Mouse (Mus musculus) MEL (cell line): Measurements from ENCODE around the gene Tmem178b. TPM values are rescaled to one million over a fixed set of nuclear protein-coding genes. Genes with fewer than 3 reads are reported as not detected.

Experiments used
- DNase-seq: peaks from one replicate; pipeline ENCODE4 v3.0.0; 2011; ENCODE audit warnings: low read depth, low spot score
- H3K27ac ChIP-seq: 2 replicates; pipeline ENCODE4 v1.5.1; 2012; ENCODE audit warnings: low read depth, mild to moderate bottlenecking, control low read depth, low read length, moderate library complexity; ENCODE audit not compliant: control insufficient read depth
- H3K27me3 ChIP-seq, 2 experiments: fragments of 150-350 bp in 1 of 2; sonication (generic) in 1 of 2; 2 replicates each; pipeline ENCODE4 v1.6.1; 2012; ENCODE audit warnings: low read length in 2 of 2, mild to moderate bottlenecking in 2 of 2, improper control_type of control experiment in 1 of 2, moderate library complexity in 1 of 2; ENCODE audit not compliant: insufficient read depth in 2 of 2, control insufficient read depth in 1 of 2
- H3K36me3 ChIP-seq, 2 experiments: 2 replicates each; pipeline ENCODE4 v1.6.1; 2012 to 2014; ENCODE audit warnings: low read length in 2 of 2, improper control_type of control experiment in 1 of 2, inconsistent platforms in 1 of 2, mild to moderate bottlenecking in 1 of 2; ENCODE audit not compliant: insufficient read depth in 2 of 2, control insufficient read depth in 1 of 2
- H3K4me1 ChIP-seq, 2 experiments: fragments of 150-350 bp in 1 of 2; sonication (generic) in 1 of 2; 2 replicates each; pipeline ENCODE4 v1.6.1; 2012; ENCODE audit warnings: low read length in 2 of 2, improper control_type of control experiment in 1 of 2, mild to moderate bottlenecking in 1 of 2; ENCODE audit not compliant: insufficient read depth in 2 of 2, control insufficient read depth in 1 of 2
- H3K4me3 ChIP-seq, 2 experiments: fragments of 150-350 bp in 1 of 2; sonication (generic) in 1 of 2; 2 replicates each; pipeline ENCODE4 v1.5.1; 2012; ENCODE audit warnings: low read depth in 2 of 2, low read length in 2 of 2, mild to moderate bottlenecking in 2 of 2, moderate library complexity in 2 of 2, control low read depth in 1 of 2, improper control_type of control experiment in 1 of 2; ENCODE audit not compliant: control insufficient read depth in 1 of 2, insufficient read depth in 1 of 2
- H3K79me2 ChIP-seq: 2 replicates; pipeline ENCODE4 v1.6.1; 2012; ENCODE audit warnings: mild to moderate bottlenecking, low read length, moderate library complexity; ENCODE audit not compliant: control insufficient read depth, poor library complexity, insufficient read depth
- H3K9ac ChIP-seq: 2 replicates; pipeline ENCODE4 v1.6.1; 2012; ENCODE audit warnings: low read depth, mild to moderate bottlenecking, control low read depth, low read length, moderate library complexity; ENCODE audit not compliant: control insufficient read depth, poor library complexity, severe bottlenecking
- H3K9me3 ChIP-seq: fragments of 150-350 bp; sonication (generic); replicated peaks from 2 replicates; pipeline ENCODE4 v1.6.1; 2012; ENCODE audit warnings: mild to moderate bottlenecking, low read length, improper control_type of control experiment, moderate library complexity; ENCODE audit not compliant: insufficient read depth
- BHLHE40 ChIP-seq: IDR thresholded peaks from 2 replicates; pipeline ENCODE4 v1.6.1; 2012; ENCODE audit warnings: low read depth, mild to moderate bottlenecking, inconsistent platforms, low read length, improper control_type of control experiment, borderline replicate concordance
- CHD1 ChIP-seq: IDR thresholded peaks from 2 replicates; pipeline ENCODE4 v1.6.1; 2012; ENCODE audit warnings: low read depth, mild to moderate bottlenecking, inconsistent platforms, low read length, improper control_type of control experiment
- CHD2 ChIP-seq: IDR thresholded peaks from 2 replicates; pipeline ENCODE4 v1.6.1; 2011; ENCODE audit warnings: low read length, improper control_type of control experiment
- CTCF ChIP-seq, 3 experiments: IDR thresholded peaks in 2 of 3; conservative IDR thresholded peaks in 1 of 3; 2 replicates each; pipeline ENCODE4 v1.5.1; 2011 to 2012; ENCODE audit warnings: low read length in 3 of 3, low read depth in 2 of 3, mild to moderate bottlenecking in 2 of 3, improper control_type of control experiment in 1 of 3, inconsistent platforms in 1 of 3, mixed read lengths in 1 of 3, moderate library complexity in 1 of 3; ENCODE audit not compliant: control insufficient read depth in 1 of 3, insufficient read depth in 1 of 3, poor library complexity in 1 of 3, severe bottlenecking in 1 of 3
- E2F4 ChIP-seq: IDR thresholded peaks from 2 replicates; pipeline ENCODE4 v1.6.1; 2011; ENCODE audit warnings: low read depth, low read length, improper control_type of control experiment, borderline replicate concordance
- EP300 ChIP-seq, 2 experiments: IDR thresholded peaks; 2 replicates each; pipeline ENCODE4 v1.6.1; 2011; ENCODE audit warnings: improper control_type of control experiment in 2 of 2, low read length in 2 of 2, low read depth in 1 of 2, mild to moderate bottlenecking in 1 of 2
- GABPA ChIP-seq: IDR thresholded peaks from 2 replicates; pipeline ENCODE4 v1.6.1; 2012; ENCODE audit warnings: low read depth, mild to moderate bottlenecking, inconsistent platforms, low read length, improper control_type of control experiment, moderate library complexity
- GATA1 ChIP-seq: IDR thresholded peaks from 2 replicates; pipeline ENCODE4 v1.6.1; 2011; ENCODE audit warnings: low read depth, low read length, improper control_type of control experiment
- JUND ChIP-seq: IDR thresholded peaks from 2 replicates; pipeline ENCODE4 v1.6.1; 2011; ENCODE audit warnings: low read depth, mild to moderate bottlenecking, improper control_type of control experiment, low read length
- MAX ChIP-seq: IDR thresholded peaks from 2 replicates; pipeline ENCODE4 v1.6.1; 2011; ENCODE audit warnings: low read length, improper control_type of control experiment
- MAZ ChIP-seq: IDR thresholded peaks from 2 replicates; pipeline ENCODE4 v1.6.1; 2012; ENCODE audit warnings: low read depth, mild to moderate bottlenecking, inconsistent platforms, low read length, improper control_type of control experiment
- MYB ChIP-seq: IDR thresholded peaks from 2 replicates; pipeline ENCODE4 v1.6.1; 2011; ENCODE audit warnings: mild to moderate bottlenecking, low read depth, low read length, improper control_type of control experiment
- MYC ChIP-seq: IDR thresholded peaks from 2 replicates; pipeline ENCODE4 v1.6.1; 2011; ENCODE audit warnings: low read depth, mild to moderate bottlenecking, low read length, improper control_type of control experiment, moderate library complexity
- NRF1 ChIP-seq: IDR thresholded peaks from 2 replicates; pipeline ENCODE4 v1.6.1; 2014; ENCODE audit warnings: low read depth, mild to moderate bottlenecking, inconsistent platforms, low read length, improper control_type of control experiment, moderate library complexity; ENCODE audit not compliant: poor library complexity, insufficient read depth, severe bottlenecking
- POLR2A ChIP-seq, 2 experiments: IDR thresholded peaks; 2 replicates each; pipeline ENCODE4 v1.6.1; 2011 to 2012; ENCODE audit warnings: low read length in 2 of 2, mild to moderate bottlenecking in 2 of 2, control low read depth in 1 of 2, improper control_type of control experiment in 1 of 2, low read depth in 1 of 2, moderate library complexity in 1 of 2; ENCODE audit not compliant: control insufficient read depth in 1 of 2, insufficient read depth in 1 of 2, poor library complexity in 1 of 2
- POLR2AphosphoS2 ChIP-seq: IDR thresholded peaks from 2 replicates; pipeline ENCODE4 v1.6.1; 2011; ENCODE audit warnings: low read length, improper control_type of control experiment
- SIN3A ChIP-seq: IDR thresholded peaks from 2 replicates; pipeline ENCODE4 v1.6.1; 2012; ENCODE audit warnings: low read length, improper control_type of control experiment, inconsistent platforms
- SMC3 ChIP-seq: IDR thresholded peaks from 2 replicates; pipeline ENCODE4 v1.6.1; 2011; ENCODE audit warnings: low read depth, low read length, improper control_type of control experiment
- TAL1 ChIP-seq: IDR thresholded peaks from 2 replicates; pipeline ENCODE4 v1.6.1; 2012; ENCODE audit warnings: mild to moderate bottlenecking, inconsistent platforms, low read length, moderate library complexity, mixed read lengths
- TBP ChIP-seq: IDR thresholded peaks from 2 replicates; pipeline ENCODE4 v1.8.0; 2011; ENCODE audit warnings: low read depth, low read length, improper control_type of control experiment
- UBTF ChIP-seq: IDR thresholded peaks from 2 replicates; pipeline ENCODE4 v1.6.1; 2012; ENCODE audit warnings: low read depth, mild to moderate bottlenecking, inconsistent platforms, low read length, improper control_type of control experiment, moderate library complexity, borderline replicate concordance; ENCODE audit not compliant: insufficient read depth
- USF2 ChIP-seq, 2 experiments: IDR thresholded peaks; 2 replicates each; pipeline ENCODE4 v1.6.1; 2011 to 2012; ENCODE audit warnings: improper control_type of control experiment in 2 of 2, low read length in 2 of 2, borderline replicate concordance in 1 of 2, inconsistent platforms in 1 of 2, low read depth in 1 of 2, mild to moderate bottlenecking in 1 of 2; ENCODE audit not compliant: insufficient read depth in 1 of 2
- ZMIZ1 ChIP-seq: IDR thresholded peaks from 2 replicates; pipeline ENCODE4 v1.6.1; 2012; ENCODE audit warnings: low read depth, mild to moderate bottlenecking, inconsistent platforms, low read length, improper control_type of control experiment, moderate library complexity
- ZNF384 ChIP-seq: IDR thresholded peaks from 2 replicates; pipeline ENCODE4 v1.6.1; 2012; ENCODE audit warnings: low read depth, mild to moderate bottlenecking, inconsistent platforms, low read length, improper control_type of control experiment
- polyA plus RNA-seq, 2 experiments: library from polyadenylated mRNA; stranded (reverse) in 1 of 2; unstranded in 1 of 2; fragments of >175 nt in 1 of 2; fragments of >200 nt in 1 of 2; gene quantifications; 2 replicates each; pipeline versions ENCODE4 v1.2.1 to v1.2.4; 2012; ENCODE audit warnings: low replicate concordance in 2 of 2, low read depth in 1 of 2; ENCODE audit not compliant: insufficient read length in 2 of 2, insufficient read depth in 1 of 2, missing spikeins in 1 of 2
- total RNA-seq: library from RNA; depleted of rRNA; stranded (reverse); fragments of 300-350 nt; gene quantifications from 2 replicates; pipeline ENCODE4 v1.2.3, GENCODE M21; 2012

Gene Tmem178b
- total and polyA plus RNA-seq, 3 experiments = not detected

DNA sequence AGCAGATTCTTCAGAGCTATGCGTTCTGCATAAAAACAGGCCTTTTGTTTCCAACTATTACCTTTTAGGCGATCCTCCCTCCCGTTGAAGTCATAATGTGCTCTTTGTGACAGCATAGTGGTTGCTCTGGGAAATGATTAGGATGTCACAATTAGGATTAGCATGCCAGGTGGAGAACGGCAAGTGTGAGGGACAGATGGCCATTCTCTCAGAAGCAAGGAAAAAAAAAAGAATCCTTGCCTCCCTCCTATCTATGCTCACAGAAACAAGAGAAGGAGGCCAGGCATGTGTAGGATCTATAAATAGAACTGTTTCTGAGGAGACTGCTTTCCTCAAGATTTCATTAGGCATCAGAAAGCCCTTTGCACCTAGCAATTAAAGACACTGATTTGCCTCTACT, 229.8 kb downstream of the Tmem178b start:
- Histone ChIP-seq H3K9me3 (no peaks in the 10 kb centered on the region), H3K27ac (no peak overlapping the region), H3K9ac (no peak overlapping the region), H3K27me3 (no peaks in the 10 kb centered on the region), H3K4me3 (no peak overlapping the region)
- no peak for DNase-seq
- TF ChIP-seq ZMIZ1 (no peak), GABPA (no peak), USF2 (IDR thresholded peaks at IDR 0.05; ENCODE audit: borderline replicate concordance in 1 of 2, insufficient read depth in 1 of 2, low read depth in 1 of 2, low read length in 2 of 2) (no peak), TBP (no peak), POLR2A (IDR thresholded peaks at IDR 0.05; ENCODE audit: control insufficient read depth in 1 of 2, insufficient read depth in 1 of 2, low read depth in 1 of 2, low read length in 2 of 2, poor library complexity in 1 of 2) (no peak), MAX (no peak), CTCF (IDR thresholded peaks at IDR 0.05 in 2 of 3, conservative IDR thresholded peaks at IDR 0.05 in 1 of 3; ENCODE audit: control insufficient read depth in 1 of 3, insufficient read depth in 1 of 3, low read depth in 2 of 3, low read length in 3 of 3, poor library complexity in 1 of 3, severe bottlenecking in 1 of 3) (no peak), JUND (no peak), MYB (no peak), BHLHE40 (no peak), POLR2AphosphoS2 (no peak), MAZ (no peak)
- TF ChIP-seq, all 39 proteins: peak for 0
- Histone ChIP-seq H3K4me1 (no peaks in the 10 kb centered on the region), H3K36me3 (no peaks in the 10 kb centered on the region), H3K79me2 (no peaks in the 10 kb centered on the region)

DNA sequence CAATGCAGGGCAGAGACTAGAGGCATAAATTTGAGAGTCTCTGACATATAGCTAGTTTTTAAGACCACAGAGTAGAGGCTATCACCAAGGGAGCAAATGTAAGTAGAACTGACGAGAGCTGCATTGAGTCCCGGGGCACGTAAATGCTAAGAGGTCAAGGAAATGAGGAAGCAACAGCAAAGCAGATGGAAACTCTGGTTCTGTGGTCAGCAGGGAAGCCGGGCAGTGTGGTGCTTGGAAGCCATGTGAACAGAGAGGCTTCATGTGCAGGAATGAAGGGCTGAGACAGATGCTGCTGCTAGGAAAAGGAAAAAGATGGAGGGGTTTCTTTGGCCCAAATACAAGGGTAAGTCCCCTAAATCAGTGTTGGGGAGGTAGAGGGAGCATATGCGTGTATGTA, 237.0 kb downstream of the Tmem178b start:
- no peaks in the 10 kb centered on the region for H3K4me1 ChIP-seq
- H3K4me3 ChIP-seq = no peak overlapping the region
- no peaks in the 10 kb centered on the region for H3K9me3 ChIP-seq
- no peaks in the 10 kb centered on the region for H3K79me2 ChIP-seq
- no peak for DNase-seq
- no peak overlapping the region for H3K27ac ChIP-seq
- TF ChIP-seq EP300 (IDR thresholded peaks at IDR 0.05; ENCODE audit: low read depth in 1 of 2, low read length in 2 of 2) (no peak), SMC3 (no peak), GATA1 (no peak), MAZ (no peak), BHLHE40 (no peak), CHD1 (no peak), ZNF384 (no peak), CHD2 (no peak), E2F4 (no peak), MAX (no peak), UBTF (no peak), SIN3A (no peak), JUND (no peak), NRF1 (no peak), MYC (no peak), TAL1 (no peak)
- H3K27me3 ChIP-seq = no peaks in the 10 kb centered on the region
- H3K9ac ChIP-seq = no peak overlapping the region
- no peaks in the 10 kb centered on the region for H3K36me3 ChIP-seq
